Mouse (Mus musculus) spleen, embryonic (tissue): Measurements from ENCODE around the gene Tmem184a.

Source experiments
- CTCF ChIA-PET: fragments of 350-600 bp; sonication (Branson Sonifier 250); formaldehyde crosslinking; loops from one replicate; lab custom pipeline; 2022; lab: Charles Lee

Tmem184a gene

DNA sequence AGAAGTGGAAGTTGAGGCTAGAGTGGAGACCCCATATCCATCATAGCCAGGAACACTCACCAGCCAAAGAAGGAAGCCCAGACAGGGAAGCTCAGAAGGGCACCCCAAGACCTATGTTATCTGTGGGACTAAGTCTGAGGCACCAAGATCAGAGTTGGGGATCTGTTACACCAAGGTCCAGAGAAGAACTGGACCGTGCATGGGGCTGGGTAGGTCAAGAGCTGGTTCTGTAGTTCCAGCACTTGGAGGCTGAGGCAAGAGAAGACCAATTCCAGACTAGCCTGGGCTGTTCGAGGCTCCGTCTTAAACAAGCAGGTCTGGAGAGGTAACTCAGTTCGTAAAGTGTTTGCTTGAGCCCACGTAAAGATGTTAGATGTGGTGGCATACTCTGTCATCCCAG lies 25.6 kb downstream of the Tmem184a start:
- CTCF ChIA-PET: no interaction called here

DNA sequence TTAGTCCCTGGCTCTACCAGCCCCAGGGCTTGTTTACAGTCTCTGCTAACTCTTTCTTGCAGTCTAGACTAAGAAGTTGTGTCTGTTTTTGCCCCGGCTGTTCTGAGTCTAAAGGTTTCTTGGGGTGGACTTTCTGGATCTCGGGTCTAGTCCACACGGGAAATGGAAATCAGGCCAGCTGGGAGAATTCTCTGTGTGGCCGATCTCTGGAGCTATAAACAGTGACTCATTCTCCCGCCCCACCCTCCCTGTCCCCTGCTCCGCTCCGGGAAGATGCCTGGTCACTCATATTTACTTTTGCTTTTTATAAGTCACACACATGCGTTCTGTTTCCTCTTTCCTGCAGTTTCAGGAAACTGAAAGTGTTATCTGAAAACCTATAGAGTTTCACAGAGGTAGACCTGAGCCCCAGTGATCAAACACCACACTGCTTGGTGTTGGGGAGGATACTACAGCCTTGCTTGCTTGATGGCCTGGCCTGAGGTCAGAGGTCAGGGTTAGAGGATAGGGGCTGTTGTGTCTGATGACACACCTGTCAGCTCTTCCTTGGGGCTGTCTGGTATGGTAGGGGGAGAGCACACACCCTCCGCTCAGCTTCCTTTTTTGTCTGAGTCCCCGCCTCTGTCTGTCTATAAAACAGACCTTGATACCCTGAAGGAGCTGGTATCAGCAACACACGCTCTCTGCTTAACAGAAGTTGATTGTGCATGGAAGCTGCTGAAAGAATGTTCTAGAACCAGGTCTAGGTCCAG lies 26.2 kb downstream of the Tmem184a start:
- CTCF ChIA-PET: no interaction called here

DNA sequence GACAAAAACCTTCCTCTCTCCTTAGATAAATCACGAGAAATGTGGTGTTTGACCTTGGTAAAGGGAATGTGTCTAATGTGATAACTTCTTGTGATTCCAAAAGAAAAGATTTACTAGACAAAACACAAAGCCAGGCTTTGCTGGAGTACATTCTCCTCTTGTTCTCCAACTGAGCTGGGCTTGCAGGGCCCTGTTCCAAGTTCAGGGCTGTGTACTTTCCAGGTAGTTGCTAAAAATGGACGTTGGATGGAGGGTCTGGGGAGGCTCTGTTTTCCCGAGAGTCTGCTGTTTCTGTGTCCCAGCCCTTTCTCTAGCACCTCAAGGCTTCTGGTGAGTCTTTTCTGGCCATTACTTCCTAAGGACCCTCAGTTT lies 26.8 kb downstream of the Tmem184a start:
- CTCF ChIA-PET: no interaction called here

DNA sequence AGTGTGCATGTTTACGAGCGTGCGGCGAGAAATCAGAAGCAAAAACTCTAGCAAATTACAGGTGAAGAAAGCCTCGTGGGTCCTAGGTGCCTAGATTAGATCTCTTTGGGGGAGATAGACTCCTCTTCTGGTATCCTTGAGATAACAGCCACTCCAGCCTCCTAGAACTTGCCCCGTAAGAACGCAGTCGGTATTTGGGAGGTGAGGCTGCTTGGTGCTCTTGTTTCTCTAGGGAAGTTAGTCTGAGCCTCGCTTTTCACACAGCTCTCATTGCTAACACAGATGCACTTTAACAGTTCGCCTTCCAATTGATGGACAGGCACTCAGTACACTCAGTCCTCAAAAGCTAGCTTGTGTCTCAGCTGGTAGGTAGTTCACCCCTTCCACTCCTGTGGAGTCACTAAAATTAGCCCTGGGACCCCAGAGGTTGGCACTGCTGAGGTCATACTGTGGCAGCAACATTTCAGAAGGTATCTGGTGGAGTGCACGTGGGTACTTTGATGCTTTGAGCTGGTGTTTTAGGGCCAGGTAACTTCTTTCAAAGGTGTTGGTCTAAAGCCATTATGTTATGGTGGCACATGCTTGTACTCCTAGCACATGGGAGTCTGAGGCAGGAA lies 27.4 kb downstream of the Tmem184a start:
- CTCF ChIA-PET: interaction anchor here (0.6 kb wide), 1 partner anchor 624 kb away, joined by 12 read pairs; no protein-coding TSS in a partner anchor

DNA sequence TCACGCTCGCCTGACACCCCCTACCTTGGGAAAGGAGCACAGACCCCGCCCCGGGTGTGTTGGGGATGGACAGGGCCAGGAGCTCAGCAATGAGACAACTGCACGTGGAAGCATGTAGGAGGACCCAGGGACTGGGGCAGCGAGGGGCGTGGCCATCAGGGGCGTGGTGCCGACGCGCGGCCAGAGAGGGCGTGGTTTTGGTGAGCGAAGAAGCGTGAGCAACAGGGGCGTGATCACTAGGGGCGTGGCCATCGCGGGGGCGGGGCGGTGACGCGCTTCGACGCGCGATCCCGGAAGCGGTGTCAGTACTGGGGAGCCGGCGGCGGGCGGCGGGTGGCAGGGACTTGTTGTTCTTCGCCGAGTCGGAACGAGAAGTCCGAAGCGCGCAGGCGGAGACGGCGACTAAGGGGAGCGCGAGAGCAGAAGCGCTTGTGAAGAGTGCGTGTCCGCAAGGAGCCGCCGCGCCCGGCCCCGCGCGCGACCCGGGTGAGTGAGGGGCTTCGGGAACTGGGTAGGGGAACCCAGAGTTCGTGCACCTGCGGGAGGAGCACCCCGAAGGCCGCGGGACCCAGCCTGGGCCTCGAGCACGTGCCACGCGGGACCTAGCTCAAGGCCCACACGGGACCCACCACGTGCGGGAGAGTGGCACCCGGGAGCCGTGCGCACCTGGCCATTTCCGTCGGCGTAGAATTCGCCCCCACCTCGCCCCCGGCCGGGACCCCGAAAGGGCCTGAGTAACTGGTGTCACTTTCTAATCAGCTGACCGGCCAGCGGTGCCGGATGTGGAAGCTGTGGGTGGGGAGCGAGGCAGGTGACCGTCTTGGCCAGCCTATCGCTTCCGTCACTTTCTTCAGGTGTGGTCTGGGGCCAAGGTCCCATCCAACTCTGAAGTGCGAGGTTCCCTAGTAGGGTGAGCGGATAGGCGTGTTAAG lies 28.2 kb downstream of the Tmem184a start, which contains the start of gene Mafk:
Gene Mafk, plus strand, starts transcription at position 287 of the 932 bp plus-strand sequence.
- CTCF ChIA-PET: interaction anchor here (0.6 to 0.7 kb wide), 2 partner anchors 16 to 38 kb away, joined by 3 to 4 read pairs; partner anchors contain the start of gene Ints1

DNA sequence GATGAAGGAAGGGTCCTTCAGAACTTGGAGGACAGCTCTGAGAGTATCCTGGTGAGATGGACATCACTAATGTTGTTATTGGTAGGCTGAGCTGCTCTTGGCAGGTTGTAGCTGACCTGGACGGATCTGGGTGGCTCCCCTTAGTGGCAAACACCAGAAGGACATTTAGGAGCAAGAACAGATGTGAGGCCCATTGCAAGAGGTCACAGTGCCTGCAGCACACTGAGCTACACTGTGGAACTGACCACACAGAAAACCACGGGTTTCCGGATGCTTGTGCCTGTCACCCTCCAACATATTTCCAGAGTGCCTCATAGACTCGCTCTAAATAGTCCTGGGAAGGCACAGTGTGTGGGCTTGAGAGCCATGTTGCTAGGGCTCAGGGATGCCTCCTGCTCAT lies 30.3 kb downstream of the Tmem184a start:
- CTCF ChIA-PET: no interaction called here

DNA sequence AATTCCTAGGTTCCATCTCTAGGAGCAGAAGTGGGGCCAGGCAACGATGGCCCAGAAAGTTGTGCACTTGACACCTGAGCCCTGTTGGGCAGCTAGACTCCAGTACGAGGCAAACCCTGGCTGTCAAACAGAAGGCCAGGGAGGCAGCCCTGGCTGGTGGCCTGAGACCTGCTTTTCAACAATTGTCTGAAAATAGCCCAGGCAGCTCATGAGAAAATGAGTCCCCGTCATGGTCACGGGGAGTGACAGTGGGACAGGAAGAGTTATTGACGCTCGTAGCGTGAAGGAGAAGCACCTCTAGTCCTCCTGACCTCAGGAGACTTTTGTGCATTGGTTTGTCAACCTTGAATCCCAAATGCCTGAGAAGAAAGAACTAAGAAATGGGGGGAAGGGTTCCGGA lies 38.3 kb downstream of the Tmem184a start:
- CTCF ChIA-PET: no interaction called here

DNA sequence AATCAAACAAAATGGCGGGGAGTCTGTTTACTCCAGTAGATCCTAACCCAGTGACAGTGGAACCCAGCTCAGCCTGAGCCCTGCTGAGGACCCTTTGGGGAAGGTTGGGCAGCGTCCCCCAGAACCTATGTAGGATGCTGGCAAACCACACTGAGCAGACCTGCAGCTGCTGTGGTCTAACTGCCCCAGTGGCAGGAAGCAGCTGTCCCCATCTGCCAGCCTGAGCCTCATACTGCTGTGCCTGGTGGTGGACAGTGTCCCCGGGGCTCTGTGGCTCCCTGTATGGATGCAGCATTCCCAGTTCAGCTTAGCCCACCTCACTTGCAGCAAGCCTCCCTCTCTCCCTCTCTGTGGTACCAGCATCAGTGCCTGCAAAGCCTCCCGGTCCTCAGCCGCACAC lies 42.8 kb downstream of the Tmem184a start:
- CTCF ChIA-PET: no interaction called here

DNA sequence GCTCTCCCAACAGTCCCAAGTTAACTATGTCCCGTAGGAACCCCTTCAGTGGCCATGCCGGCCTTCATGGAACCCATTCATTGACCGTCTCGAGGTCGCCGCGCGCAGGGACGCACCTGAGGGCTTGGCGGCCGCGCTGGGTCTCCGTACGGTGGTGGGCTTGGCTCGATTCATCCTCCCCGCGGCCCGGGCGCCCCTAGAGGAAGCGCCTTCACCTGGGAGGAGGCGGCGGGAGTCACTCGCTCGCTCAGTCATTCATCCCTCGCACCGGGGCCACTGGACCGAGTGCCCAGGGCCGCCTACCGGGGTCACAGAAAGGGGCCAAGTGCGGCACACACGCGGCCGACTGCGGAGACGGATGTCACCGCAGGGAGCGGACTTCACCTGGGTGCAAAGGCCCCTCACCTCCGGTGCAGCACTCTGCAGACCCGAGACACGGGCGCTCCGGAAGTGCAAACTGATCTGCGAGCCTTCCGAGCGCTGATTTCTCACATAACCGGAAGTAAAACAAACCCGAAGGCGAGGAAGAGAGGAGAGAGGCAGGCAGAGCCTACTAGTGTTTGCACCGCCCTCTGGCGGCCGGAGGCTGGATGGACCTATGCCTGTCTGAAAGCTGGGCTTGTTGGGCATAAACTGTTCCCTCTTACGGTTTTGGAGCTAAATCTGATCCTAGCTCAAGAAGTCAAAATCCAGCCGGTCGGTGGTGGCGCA lies 44.3 kb downstream of the Tmem184a start, which contains the start of gene Ints1:
Gene Ints1, minus strand, starts transcription at position 459 of the 711 bp plus-strand sequence.
- CTCF ChIA-PET: interaction anchor here (1.0 kb wide), 1 partner anchor 16 kb away, joined by 3 read pairs; no protein-coding TSS in a partner anchor

DNA sequence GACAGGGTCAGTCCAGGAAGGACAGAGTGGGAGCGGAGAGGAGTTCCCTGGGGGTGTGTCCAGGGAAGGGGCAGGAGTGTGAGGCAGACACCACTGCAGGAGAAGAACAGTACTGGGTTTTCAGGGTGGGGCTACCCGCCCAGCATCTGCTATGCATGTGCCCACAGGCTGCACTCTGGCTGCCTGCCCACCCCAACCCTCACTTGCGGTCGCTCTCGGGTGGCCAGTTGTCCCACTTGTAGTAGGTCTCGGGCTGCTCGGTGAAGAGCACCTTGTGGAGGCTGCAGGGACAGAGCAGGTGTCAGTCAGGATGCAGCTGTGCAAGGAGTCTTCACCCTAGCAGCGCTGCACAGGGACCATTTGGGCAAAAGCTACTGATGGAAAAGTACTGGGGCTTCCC lies 51.5 kb downstream of the Tmem184a start:
- CTCF ChIA-PET: interaction anchor here (1.0 kb wide), 1 partner anchor 13 kb away, joined by 4 read pairs; no protein-coding TSS in a partner anchor

DNA sequence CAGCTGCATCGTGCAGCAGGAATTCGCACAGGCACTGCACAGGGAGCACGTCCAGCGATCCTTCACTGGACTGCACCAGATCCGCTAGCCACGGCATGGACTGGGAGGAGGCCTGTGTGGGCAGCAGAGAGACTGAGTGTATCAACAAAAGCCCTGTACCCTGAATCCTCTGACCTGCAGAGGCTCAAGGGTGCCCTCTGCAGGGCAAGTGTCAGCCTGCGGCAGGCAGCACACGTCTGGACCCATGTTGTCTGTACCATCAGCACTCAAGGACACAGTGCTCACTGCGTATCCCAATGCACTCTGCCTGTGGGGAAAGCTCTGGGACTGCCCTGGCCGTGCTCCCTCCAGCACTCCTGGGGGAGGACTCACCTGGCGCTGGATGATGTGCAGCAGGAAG lies 55.4 kb downstream of the Tmem184a start:
- CTCF ChIA-PET: no interaction called here

DNA sequence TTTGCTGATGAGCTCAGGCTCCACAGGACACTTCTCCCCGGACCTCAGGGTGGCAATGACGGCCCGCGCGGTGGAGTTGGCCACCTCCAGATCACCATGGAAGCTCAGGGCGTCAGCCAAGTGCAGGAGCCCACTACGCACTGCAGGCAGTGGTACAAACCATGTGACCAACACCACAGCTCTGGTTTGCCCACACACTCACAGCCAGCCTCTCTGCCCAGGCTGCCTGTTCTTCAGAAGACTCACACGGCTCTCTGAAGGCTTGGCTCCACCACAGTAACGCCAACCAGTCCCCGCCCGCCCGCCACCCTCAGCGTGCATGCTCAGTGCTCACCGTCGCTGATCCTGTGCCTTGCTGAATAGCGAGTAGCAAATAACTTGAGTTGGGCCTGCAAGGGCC lies 61.6 kb downstream of the Tmem184a start:
- CTCF ChIA-PET: interaction anchor here (0.5 kb wide), 1 partner anchor 1340 kb away, joined by 4 read pairs; no protein-coding TSS in a partner anchor

DNA sequence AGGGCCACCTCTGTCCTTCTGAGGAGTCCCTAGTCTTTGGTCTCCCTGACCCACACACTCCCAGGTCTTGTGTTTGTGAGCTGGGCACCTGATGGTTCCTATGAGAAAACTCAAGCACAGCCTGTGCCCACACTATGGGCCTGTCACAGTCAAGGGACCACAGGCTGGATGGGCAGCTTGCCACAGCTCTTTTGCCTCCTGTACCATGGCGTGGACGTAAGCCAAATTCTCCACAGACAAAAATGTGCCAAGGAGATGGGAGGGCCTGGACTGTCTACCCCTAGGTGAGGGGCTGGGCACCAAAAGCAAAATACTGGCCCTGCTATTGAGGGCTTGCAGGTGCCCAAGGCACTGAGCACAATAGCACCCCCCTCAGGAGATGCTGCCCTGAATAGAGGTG lies 63.1 kb downstream of the Tmem184a start:
- CTCF ChIA-PET: no interaction called here

DNA sequence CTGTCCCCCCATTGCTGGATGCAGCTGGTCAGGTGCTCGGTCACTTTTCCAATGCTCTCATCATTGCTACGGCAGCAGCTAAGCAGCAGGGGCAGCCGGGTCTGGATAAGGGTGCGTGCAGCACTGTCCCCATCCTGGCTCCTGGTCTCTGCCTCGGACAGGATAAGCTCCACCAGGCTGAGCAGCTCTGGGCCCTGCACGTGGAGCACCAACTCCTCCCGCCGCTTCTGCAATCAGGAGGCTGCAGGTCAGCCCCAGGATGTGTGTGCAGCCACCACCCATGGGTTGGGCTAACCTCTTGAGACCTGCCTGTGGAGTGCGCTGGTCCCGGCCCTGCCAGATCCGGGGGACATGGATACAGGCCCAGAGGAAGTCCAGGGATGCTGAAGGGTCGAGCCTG lies 63.6 kb downstream of the Tmem184a start:
- CTCF ChIA-PET: interaction anchor here (0.9 kb wide), 1 partner anchor 12 kb away, joined by 4 read pairs; no protein-coding TSS in a partner anchor

DNA sequence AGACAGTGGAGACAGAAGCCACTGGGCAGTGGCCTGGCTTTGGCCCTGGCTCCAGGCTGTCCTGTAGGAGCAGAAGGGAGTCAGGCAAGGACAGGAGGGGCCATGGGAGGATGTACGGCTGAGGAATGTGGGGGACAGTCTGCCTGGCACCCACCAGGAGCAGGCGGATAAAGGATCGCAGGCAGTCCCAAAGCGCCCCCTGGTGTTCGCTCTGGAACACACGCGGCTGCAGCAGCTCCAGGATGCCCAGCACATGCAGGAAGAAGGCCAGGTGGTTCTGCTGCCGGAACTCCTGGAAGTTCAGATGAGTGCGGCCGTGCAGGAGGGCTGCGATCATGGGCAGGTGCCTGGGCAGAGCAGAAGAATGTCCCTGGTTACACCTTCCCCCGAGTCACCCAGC lies 65.0 kb downstream of the Tmem184a start:
- CTCF ChIA-PET: no interaction called here
